Mouse (Mus musculus) forebrain, embryonic 11.5 days (tissue): ENCODE results near the gene Fbxo6. TPM values are rescaled to one million over a fixed set of nuclear protein-coding genes. Genes with fewer than 3 reads are reported as not detected.
A peak's percentile ranks its signal among the peaks of the same experiment; 100 is the strongest.

Experiments used
- ATAC-seq: fragments of 200-750 bp; cut with Nextera tagmentation; replicated peaks from 2 replicates; pipeline ENCODE4 v1.8.0; 2017; ENCODE audit warnings: moderate TSS enrichment; ENCODE audit not compliant: low FRiP score
- DNase-seq: peaks from one replicate; pipeline ENCODE4 v3.0.0-alpha.2; 2017; ENCODE audit warnings: low spot score
- H3K27ac ChIP-seq: fragments of 300-500 bp; sonication (generic); 2 replicates; pipeline ENCODE4 v1.5.1; 2014; ENCODE audit warnings: low read depth, low read length
- H3K27me3 ChIP-seq: fragments of 300-500 bp; sonication (generic); 2 replicates; pipeline ENCODE4 v1.6.1; 2014; ENCODE audit warnings: mild to moderate bottlenecking, low read length, mixed read lengths; ENCODE audit not compliant: control insufficient read depth, insufficient read depth
- H3K36me3 ChIP-seq: fragments of 300-500 bp; sonication (generic); 2 replicates; pipeline ENCODE4 v1.6.1; 2014; ENCODE audit warnings: mild to moderate bottlenecking, low read length, moderate library complexity, mixed read lengths; ENCODE audit not compliant: control insufficient read depth, insufficient read depth
- H3K4me1 ChIP-seq: fragments of 300-500 bp; sonication (generic); replicated peaks from 2 replicates; pipeline ENCODE4 v1.6.1; 2014; ENCODE audit warnings: low read length, mixed read lengths; ENCODE audit not compliant: control insufficient read depth, insufficient read depth
- H3K4me2 ChIP-seq: fragments of 300-500 bp; sonication (generic); 2 replicates; pipeline ENCODE4 v1.6.1; 2014; ENCODE audit warnings: low read depth, mild to moderate bottlenecking, low read length, moderate library complexity, mixed read lengths; ENCODE audit not compliant: severe bottlenecking
- H3K4me3 ChIP-seq: fragments of 300-500 bp; sonication (generic); 2 replicates; pipeline ENCODE4 v1.5.1; 2014; ENCODE audit warnings: low read depth, low read length
- H3K9ac ChIP-seq: fragments of 300-500 bp; sonication (generic); 2 replicates; pipeline ENCODE4 v1.6.1; 2014; ENCODE audit warnings: low read length
- H3K9me3 ChIP-seq: fragments of 300-500 bp; sonication (generic); 2 replicates; pipeline ENCODE4 v1.6.1; 2016; ENCODE audit warnings: low read length, mixed read lengths; ENCODE audit not compliant: control insufficient read depth
- WGBS: fragments of 180-500 bp; shearing (Covaris S2); extraction: QIAGEN DNeasy Blood & Tissue Kit; methylation state at CpG from one replicate; pipeline ENCODE4 v1.1.7; 2014; 5-methylcytosine and 5-hydroxymethylcytosine counted together
- polyA plus RNA-seq: library from polyadenylated mRNA; unstranded; fragments of >200 nt; fragmentation: Nextera tagmentation; extraction: Ambion mirVana; gene quantifications from 2 replicates; pipeline ENCODE4 v1.2.1, GENCODE M21; 2014

Gene Fbxo6
- polyA plus RNA-seq, 1 experiment from 2014 or later: 10.2 TPM

DNA sequence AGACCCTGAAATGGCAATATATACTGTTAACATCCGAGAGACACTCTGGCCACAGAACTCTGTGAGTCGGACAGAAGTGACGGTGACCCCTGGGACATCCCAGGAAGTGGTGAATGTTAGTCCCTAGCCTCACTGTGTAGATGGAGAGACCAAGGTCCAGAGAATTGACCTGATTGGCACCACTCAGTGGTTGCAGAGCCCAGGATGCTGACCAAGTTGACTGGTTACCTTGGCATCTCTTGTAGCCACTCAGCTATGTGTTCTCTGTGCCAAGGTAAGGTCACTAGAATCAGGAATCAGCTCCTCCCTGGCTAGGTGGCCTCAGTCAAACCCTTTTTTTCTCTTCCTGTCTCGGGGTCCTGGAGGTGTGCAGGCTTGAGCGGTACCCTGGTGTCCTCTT, 8.2 kb downstream of the Fbxo6 start:
- no peak overlapping the region for H3K9ac ChIP-seq
- H3K4me2 ChIP-seq: no peak overlapping the region
- WGBS: 96% methylated on average over 5 of the region's 5 CpGs
- H3K36me3 ChIP-seq: peaks cover 2% of the 10 kb centered on the region; the same call in 1 of the 2 replicates
- H3K4me1 ChIP-seq: peaks cover 2% of the 10 kb centered on the region; the same call in 1 of the 2 replicates
- DNase-seq (no peak), ATAC-seq (no peak)
- H3K9me3 ChIP-seq: no peaks in the 10 kb centered on the region
- H3K4me3 ChIP-seq: no peak overlapping the region
- H3K27ac ChIP-seq: no peak overlapping the region
- H3K27me3 ChIP-seq: no peaks in the 10 kb centered on the region; the same call in 1 of the 2 replicates

DNA sequence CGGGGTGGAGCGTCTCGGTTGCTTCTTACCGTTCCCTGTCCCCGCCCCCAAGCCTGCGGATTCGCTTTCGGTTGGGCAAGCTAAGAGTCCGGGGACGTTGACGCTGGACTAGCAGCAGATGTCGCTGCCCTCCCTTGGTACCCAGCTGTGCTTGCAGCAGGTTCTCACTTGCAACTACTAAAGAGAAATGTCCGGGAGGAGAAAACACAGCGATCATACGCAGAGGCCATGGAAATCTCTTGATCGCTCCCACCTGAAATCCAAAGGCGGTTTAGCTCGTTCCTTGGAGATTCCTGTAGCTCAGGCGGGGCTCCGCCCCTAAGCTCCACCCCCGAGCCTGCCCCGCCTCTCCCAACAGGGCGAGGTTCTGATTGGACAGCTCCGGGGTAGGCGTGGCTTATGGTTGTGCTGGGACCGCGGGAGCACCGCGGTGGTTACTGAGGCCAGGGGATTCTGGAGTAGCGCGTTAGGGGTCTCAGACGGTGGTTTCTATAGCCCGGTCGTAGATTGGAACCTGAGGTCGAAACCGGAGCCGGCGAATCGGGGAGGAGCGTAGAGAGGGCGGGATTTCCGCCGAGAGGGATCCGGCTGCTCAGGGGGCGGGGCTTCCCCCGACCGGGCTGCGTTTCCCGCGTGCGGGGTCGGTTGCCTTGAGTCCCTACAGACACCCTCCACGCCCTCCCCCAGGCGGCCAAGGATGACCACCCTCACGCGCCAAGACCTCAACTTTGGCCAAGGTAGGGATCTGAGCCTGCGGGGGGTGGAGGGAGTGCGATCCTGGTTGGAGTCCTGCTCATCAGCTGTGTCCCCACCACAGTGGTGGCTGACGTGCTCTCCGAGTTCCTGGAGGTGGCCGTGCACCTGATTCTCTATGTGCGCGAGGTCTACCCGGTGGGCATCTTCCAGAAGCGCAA, 11.6 kb downstream of the Fbxo6 start:
- no peaks in the 10 kb centered on the region for H3K36me3 ChIP-seq
- ATAC-seq (peak; percentile 95), DNase-seq (peak; percentile 96)
- H3K27ac ChIP-seq: peak overlapping the region; percentile 81
- under 1% methylated on average over 65 of the region's 65 CpGs for WGBS
- peak overlapping the region; percentile 63 for H3K4me3 ChIP-seq
- H3K9ac ChIP-seq: peak overlapping the region; percentile 67
- no peaks in the 10 kb centered on the region for H3K9me3 ChIP-seq
- H3K27me3 ChIP-seq: peaks cover 4% of the 10 kb centered on the region; the same call in 1 of the 2 replicates
- H3K4me1 ChIP-seq: peaks cover 2% of the 10 kb centered on the region; the same call in 1 of the 2 replicates
- H3K4me2 ChIP-seq: peak overlapping the region; percentile 72

DNA sequence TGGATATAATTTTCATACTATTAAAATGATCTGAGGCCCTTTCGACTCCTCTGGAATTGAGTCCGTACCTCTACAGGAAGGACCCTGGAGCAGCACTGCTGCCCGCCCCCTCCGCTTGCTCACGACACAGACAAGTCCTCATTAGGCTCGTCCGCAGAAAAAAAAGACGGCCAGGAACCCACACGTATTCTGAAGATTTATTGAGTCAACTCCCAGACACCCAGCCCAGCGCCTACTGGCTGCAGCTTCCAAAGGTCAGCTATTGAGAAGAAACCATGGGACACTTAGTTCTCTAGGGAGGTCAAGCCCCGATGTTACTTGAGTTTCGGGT, 12.2 kb downstream of the Fbxo6 start:
- DNase-seq (peak; percentile 70), ATAC-seq (peak; percentile 23)
- Histone ChIP-seq H3K9me3 (no peaks in the 10 kb centered on the region), H3K9ac (peak overlapping the region; percentile 67), H3K4me2 (peak overlapping the region; percentile 72), H3K4me1 (peaks cover 2% of the 10 kb centered on the region; the same call in 1 of the 2 replicates), H3K27me3 (peaks cover 4% of the 10 kb centered on the region; the same call in 1 of the 2 replicates), H3K36me3 (no peaks in the 10 kb centered on the region), H3K27ac (no peak overlapping the region), H3K4me3 (peak overlapping the region; percentile 63)
- WGBS: under 1% methylated on average over 12 of the region's 12 CpGs

DNA sequence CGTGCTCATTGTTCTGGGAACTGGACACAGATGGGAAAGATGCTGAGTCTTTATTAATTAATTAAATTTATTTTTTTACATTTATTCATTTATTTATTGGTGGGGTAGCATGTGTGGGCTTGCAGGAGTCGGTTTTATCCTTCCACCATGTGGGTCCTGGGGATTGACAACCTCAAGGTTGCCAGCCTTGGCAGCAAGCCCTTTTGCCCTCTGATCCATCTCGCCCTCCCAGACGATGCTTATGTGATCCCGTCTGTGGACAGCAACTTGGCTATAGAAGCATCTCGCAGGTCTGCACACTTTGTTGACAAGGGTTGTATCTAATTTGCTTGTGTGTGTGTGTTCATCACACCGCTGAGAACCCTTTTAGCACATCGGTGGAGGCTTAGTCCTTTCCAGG, 14.4 kb downstream of the Fbxo6 start:
- no peak for ATAC-seq

DNA sequence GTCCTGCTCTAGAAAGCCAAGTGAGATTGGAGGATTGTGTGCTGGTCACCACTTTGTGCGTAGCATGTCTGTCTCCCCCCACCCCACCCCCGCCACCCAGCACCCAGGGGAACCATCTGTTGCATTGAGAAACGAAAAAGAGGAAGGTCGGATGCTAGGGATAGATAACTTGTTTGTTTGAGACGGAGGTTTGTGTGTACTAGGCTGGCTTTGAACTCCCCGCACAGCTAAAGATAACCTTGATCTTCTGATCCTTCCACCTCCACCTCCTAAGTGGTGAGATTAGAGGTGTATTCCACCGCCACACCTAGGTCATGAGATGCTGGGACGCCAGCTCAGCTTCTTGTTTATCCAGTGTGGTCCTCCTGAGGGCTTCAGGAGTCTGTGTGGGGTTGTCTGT, 17.0 kb downstream of the Fbxo6 start:
- Histone ChIP-seq H3K9me3 (no peaks in the 10 kb centered on the region), H3K4me3 (no peak overlapping the region), H3K27me3 (peaks cover 9% of the 10 kb centered on the region; the same call in 1 of the 2 replicates), H3K27ac (no peak overlapping the region), H3K4me1 (peaks cover 4% of the 10 kb centered on the region; the same call in 1 of the 2 replicates), H3K9ac (no peak overlapping the region), H3K4me2 (no peak overlapping the region), H3K36me3 (no peaks in the 10 kb centered on the region)
- WGBS: 86% methylated on average over 8 of the region's 8 CpGs
- DNase-seq (no peak), ATAC-seq (no peak)

More for the DNA sequence above, 14.4 kb downstream of the Fbxo6 start:
- 69% methylated on average over 8 of the region's 8 CpGs for WGBS
- H3K9ac ChIP-seq: no peak overlapping the region
- no peak overlapping the region for H3K4me2 ChIP-seq
- H3K4me3 ChIP-seq: no peak overlapping the region
- H3K27ac ChIP-seq: no peak overlapping the region
- peaks cover 2% of the 10 kb centered on the region; the same call in 1 of the 2 replicates for H3K4me1 ChIP-seq
- no peak for DNase-seq
- peaks cover 4% of the 10 kb centered on the region; the same call in 1 of the 2 replicates for H3K27me3 ChIP-seq
- H3K9me3 ChIP-seq: no peaks in the 10 kb centered on the region
- no peaks in the 10 kb centered on the region for H3K36me3 ChIP-seq

DNA sequence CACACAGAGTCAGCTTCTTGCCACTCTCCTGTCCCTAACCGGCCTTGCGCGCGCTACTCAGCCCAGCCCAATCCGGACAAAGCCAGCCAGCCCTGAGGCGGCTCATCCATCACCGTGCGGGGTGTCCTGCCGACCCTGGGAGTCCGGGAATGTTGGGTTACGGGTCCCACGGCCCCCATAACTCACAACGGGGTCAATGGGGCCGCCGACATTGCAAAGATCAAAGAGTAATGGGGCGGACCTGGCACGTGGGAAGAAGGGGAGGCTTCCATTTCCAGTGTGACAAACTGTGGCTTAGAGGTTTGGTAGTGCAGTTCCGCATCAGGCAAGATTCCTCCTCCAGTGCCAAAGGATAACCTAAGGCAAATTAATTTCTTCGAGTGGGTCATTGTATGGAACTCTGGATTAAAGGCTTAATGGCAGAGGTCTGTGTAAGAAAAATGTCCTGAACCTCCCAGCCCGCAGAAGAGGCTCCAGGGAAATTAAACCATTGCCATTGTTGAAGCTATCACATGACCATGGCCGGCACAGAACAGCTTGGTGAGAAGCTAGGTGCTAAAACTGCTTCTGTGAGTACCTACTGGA, 20.4 kb downstream of the Fbxo6 start:
- Histone ChIP-seq H3K9ac (peak overlapping the region; percentile 96), H3K4me3 (peak overlapping the region; percentile 64), H3K9me3 (no peaks in the 10 kb centered on the region), H3K27ac (peak overlapping the region; percentile 85), H3K4me1 (peaks cover 6% of the 10 kb centered on the region; the same call in 1 of the 2 replicates), H3K27me3 (peaks cover 5% of the 10 kb centered on the region; the same call in 1 of the 2 replicates), H3K36me3 (no peaks in the 10 kb centered on the region), H3K4me2 (peak overlapping the region; percentile 87)
- WGBS: under 1% methylated on average over 20 of the region's 21 CpGs
- ATAC-seq (peak; percentile 62), DNase-seq (peak; percentile 81)

DNA sequence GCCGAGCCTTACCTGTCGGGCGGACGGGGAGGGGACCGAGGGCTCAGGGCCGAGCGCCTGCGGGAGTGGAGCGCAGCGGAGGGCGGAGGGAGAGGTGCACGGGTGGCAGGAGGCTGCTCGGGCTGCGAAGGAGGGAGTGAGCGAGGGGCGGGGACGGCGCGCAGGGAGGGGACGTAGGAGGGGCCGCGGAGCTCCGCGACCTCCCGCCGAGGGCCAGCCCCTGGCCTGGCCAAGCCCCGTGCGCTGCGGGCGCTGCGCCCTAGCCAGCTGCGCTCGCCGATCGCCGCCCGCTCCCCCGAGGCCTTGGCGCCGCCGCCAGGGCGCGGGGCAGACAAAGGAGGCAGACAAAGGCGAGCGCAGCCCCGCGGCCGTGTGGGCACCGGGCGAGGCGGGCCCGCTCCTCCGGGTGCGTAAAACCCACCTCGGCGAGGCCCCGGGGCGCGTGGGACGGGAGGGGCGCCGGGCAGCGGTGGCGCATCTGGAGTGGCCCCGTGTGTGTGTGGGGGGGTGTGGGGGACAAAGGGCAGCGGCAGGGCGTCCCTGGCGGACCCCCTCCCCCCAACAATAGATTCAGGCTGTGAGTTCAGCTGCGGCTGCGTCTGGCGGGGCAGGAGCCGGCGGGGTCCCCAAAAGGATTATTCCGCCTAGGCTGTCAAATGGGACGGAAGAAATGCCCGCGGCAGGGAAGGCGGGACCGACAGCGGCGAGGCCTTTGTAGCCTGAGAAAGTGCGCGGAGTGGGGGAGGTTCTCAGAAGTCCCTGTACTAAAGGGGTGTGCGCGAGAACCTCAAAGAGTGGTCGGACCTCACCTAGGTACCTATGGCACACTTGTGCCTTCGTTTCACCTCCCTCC, 21.2 kb downstream of the Fbxo6 start, which contains the start of gene Draxin:
Gene Draxin (minus strand): TSS at position 138 of the 853 bp plus-strand sequence.
- no peaks in the 10 kb centered on the region for H3K9me3 ChIP-seq
- ATAC-seq (peak; percentile 88), DNase-seq (peak; percentile 91)
- H3K27ac ChIP-seq: peak within 1 kb of the TSS; percentile 95
- peaks cover 6% of the 10 kb centered on the region; the same call in 1 of the 2 replicates for H3K4me1 ChIP-seq
- peak within 1 kb of the TSS; percentile 96 for H3K9ac ChIP-seq
- H3K27me3 ChIP-seq: peaks cover 5% of the 10 kb centered on the region; the same call in 1 of the 2 replicates
- WGBS: 2% methylated on average over 83 of the region's 87 CpGs
- no peaks in the 10 kb centered on the region for H3K36me3 ChIP-seq
- peak within 1 kb of the TSS; percentile 64 for H3K4me3 ChIP-seq
- H3K4me2 ChIP-seq: peak within 1 kb of the TSS; percentile 87

DNA sequence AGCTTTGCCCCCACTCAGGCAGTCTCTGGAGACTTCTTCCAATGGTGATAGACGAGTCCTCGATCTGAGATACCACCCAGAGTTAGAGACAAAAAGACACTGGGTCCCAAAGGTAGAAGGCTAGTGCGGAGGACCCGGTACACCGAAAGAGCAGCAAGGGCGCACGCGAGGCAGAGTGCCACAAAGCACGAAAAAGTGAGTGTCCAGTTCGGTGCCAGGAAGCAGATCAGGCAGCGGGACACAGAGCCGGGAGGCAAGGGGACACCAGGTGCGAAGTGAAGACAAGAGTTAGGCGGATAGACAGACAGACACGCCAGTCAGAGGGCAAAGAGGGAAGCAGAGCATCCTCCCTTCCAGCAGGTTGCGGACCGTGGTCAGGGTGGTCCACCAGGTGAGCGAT, 21.8 kb downstream of the Fbxo6 start, which contains the start of gene Mad2l2:
Gene Mad2l2 (plus strand): TSS at position 252 of the 400 bp plus-strand sequence.
- peak within 1 kb of the TSS; percentile 95 for H3K27ac ChIP-seq
- H3K36me3 ChIP-seq: no peaks in the 10 kb centered on the region
- no peaks in the 10 kb centered on the region for H3K9me3 ChIP-seq
- H3K9ac ChIP-seq: peak within 1 kb of the TSS; percentile 96
- WGBS: under 1% methylated on average over 16 of the region's 18 CpGs
- DNase-seq (no peak), ATAC-seq (peak; percentile 0; the same call in 1 of the 2 replicates)
- peaks cover 6% of the 10 kb centered on the region; the same call in 1 of the 2 replicates for H3K4me1 ChIP-seq
- peaks cover 5% of the 10 kb centered on the region; the same call in 1 of the 2 replicates for H3K27me3 ChIP-seq
- peak within 1 kb of the TSS; percentile 87 for H3K4me2 ChIP-seq
- peak within 1 kb of the TSS; percentile 64 for H3K4me3 ChIP-seq
